Mouse (Mus musculus): ENCODE data around the gene Ffar4.

GRCm38 (mm10) chr19:38125219-38125610 is 28.3 kb downstream of the Ffar4 start, which contains the start of gene Rbp4:
- TF ChIP-seq EP300 (IDR thresholded peaks at IDR 0.05; ENCODE audit: insufficient read depth, low read depth, low read length) (no peak), POLR2A (IDR thresholded peaks at IDR 0.05; ENCODE audit: insufficient read depth, low read length) (no peak), CTCF (IDR thresholded peaks at IDR 0.05; ENCODE audit: low read depth, low read length) (no peak)
